Mouse (Mus musculus): ENCODE measurements around the gene Desi2.
"Not testable (repeated sequence)": the region's sequence is repeated elsewhere in the genome, so short reads cannot be mapped to it uniquely, and the experiment has no call there.

DNA sequence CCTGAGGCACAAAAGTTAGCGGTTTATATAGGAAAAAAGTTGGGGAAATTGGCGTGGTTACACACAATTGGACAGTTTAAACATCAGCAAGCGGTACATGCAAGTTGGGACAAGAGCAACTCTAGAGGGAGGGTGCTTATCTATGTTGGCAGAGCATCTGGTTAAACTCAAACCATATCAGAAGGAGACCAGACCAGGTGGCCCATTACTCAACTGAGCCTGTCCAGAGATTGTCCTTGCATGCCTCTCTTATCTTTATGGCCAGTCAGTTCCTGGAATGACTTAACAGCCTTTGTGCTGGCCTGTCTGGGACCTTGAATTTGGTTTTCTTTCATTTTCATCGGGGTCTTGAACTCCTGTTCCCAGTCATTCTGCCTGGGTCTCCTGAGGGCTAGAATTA is 41.7 kb downstream of the Desi2 start:
- TF ChIP-seq CTCF (conservative IDR thresholded peaks at IDR 0.05; ENCODE audit: low read length); NANOG (IDR thresholded peaks at IDR 0.05; ENCODE audit: borderline replicate concordance, low read length); POU5F1 (IDR thresholded peaks at IDR 0.05; ENCODE audit: borderline replicate concordance, low read length): not testable (repeated sequence)

All from E14TG2a.4 (cell line).